Mouse (Mus musculus) CH12.LX (cell line): Measurements from ENCODE around the gene Tmem189.
A peak's percentile ranks its signal among the peaks of the same experiment; 100 is the strongest.

Experiments used
- CHD1 ChIP-seq: IDR thresholded peaks from 2 replicates; pipeline ENCODE4 v1.6.1; 2012; ENCODE audit warnings: low read depth, low read length, improper control_type of control experiment, inconsistent platforms
- CTCF ChIP-seq, 2 experiments: IDR thresholded peaks in 1 of 2; conservative IDR thresholded peaks in 1 of 2; 2 replicates each; pipeline ENCODE4 v1.5.1; 2011 to 2012; ENCODE audit warnings: low read depth in 2 of 2, low read length in 2 of 2, improper control_type of control experiment in 1 of 2, inconsistent platforms in 1 of 2, mild to moderate bottlenecking in 1 of 2, moderate library complexity in 1 of 2
- EP300 ChIP-seq: IDR thresholded peaks from 2 replicates; pipeline ENCODE4 v1.6.1; 2011; ENCODE audit warnings: low read length, improper control_type of control experiment
- ETS1 ChIP-seq: conservative IDR thresholded peaks from 2 replicates; pipeline ENCODE4 v1.6.1; 2012; ENCODE audit warnings: low read depth, mild to moderate bottlenecking, inconsistent platforms, low read length, improper control_type of control experiment, moderate library complexity
- GABPA ChIP-seq: IDR thresholded peaks from 2 replicates; pipeline ENCODE4 v1.6.1; 2012; ENCODE audit warnings: low read depth, low read length, improper control_type of control experiment, inconsistent platforms; ENCODE audit not compliant: insufficient replicate concordance
- JUND ChIP-seq: conservative IDR thresholded peaks from 2 replicates; pipeline ENCODE4 v1.6.1; 2011; ENCODE audit warnings: low read depth, low read length, improper control_type of control experiment
- MAFK ChIP-seq: IDR thresholded peaks from 2 replicates; pipeline ENCODE4 v1.6.1; 2011; ENCODE audit warnings: low read length, improper control_type of control experiment; ENCODE audit not compliant: insufficient replicate concordance
- MXI1 ChIP-seq: IDR thresholded peaks from 2 replicates; pipeline ENCODE4 v1.6.1; 2011; ENCODE audit warnings: mild to moderate bottlenecking, low read depth, low read length, improper control_type of control experiment
- NELFE ChIP-seq: IDR thresholded peaks from 2 replicates; pipeline ENCODE4 v1.6.1; 2011; ENCODE audit warnings: low read depth, low read length, improper control_type of control experiment
- POLR2A ChIP-seq: IDR thresholded peaks from 2 replicates; pipeline ENCODE4 v1.6.1; 2011; ENCODE audit warnings: low read depth, mild to moderate bottlenecking, improper control_type of control experiment, low read length
- RAD21 ChIP-seq: IDR thresholded peaks from 2 replicates; pipeline ENCODE4 v1.6.1; 2011; ENCODE audit warnings: low read depth, mild to moderate bottlenecking, low read length, improper control_type of control experiment, moderate library complexity
- SMC3 ChIP-seq: IDR thresholded peaks from 2 replicates; pipeline ENCODE4 v1.6.1; 2011; ENCODE audit warnings: low read depth, low read length, improper control_type of control experiment
- USF1 ChIP-seq: IDR thresholded peaks from 2 replicates; pipeline ENCODE4 v1.6.1; 2014; ENCODE audit warnings: low read depth, mild to moderate bottlenecking, inconsistent platforms, low read length, improper control_type of control experiment

DNA sequence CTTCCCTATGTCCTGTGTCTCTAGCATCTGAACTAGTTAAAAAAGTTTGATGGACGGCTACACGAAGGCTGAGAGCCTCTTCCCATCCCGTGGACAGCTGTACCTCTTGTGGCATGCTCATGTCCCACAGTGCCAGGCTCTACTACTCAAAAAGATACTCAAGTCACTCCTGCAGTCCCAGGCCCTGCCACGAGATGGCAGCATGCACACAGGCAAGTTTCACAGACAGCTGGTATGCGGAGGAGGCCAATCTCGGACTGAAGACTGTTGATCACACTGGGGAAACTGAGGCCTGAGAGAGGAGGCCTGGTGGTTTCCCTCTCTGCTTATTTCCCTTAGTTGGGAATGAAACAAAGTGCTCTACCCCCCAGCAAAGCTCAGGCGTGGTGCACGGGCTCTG lies 4.5 kb downstream of the Tmem189 start:
- peak; percentile 99 for TF ChIP-seq SMC3
- no peak; the same call in 1 of the 2 replicates for TF ChIP-seq NELFE
- peak; percentile 90 to 99 for TF ChIP-seq CTCF (conservative IDR thresholded peaks at IDR 0.05 in 1 of 2, IDR thresholded peaks at IDR 0.05 in 1 of 2; ENCODE audit: low read depth in 2 of 2, low read length in 2 of 2)
- no peak for TF ChIP-seq JUND
- peak; percentile 99 for TF ChIP-seq RAD21
- no peak for TF ChIP-seq GABPA
- TF ChIP-seq POLR2A = no peak
- TF ChIP-seq MAFK = no peak
- no peak for TF ChIP-seq MXI1
- no peak for TF ChIP-seq ETS1
- TF ChIP-seq EP300 = no peak
- TF ChIP-seq USF1 = no peak
- TF ChIP-seq CHD1 = no peak
